Comparison of ENCODE assay signal across 11 mouse cellular contexts in the genomic region with DNA sequence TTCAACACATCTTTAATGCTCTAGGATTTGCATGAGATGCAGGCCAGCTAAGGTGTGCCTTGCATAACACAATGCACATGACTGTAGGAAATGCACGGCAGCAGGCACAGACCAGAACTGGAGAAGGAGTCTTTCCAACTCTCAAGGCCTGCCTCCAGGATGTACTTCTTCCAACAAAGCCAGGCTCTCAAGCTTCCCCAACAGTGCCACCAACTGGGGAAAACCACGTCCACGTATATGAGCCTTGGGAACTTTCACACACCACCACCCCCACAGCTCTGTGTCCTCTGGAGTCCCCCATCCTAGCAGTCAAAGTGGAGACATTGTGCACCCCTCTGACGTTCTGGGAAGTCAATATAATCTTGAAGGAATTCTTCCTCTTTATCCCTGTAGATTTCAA. TPM values are rescaled to one million over a fixed set of nuclear protein-coding genes. Genes with fewer than 3 reads are reported as not detected.
DNase-seq lines count a peak whose midpoint lies in the region; ATAC-seq lines count a peak whose summit lies in the region.
"Had no signal": no experiment of that assay in that cellular context is flagged by ENCODE, and none has a peak within 500 bp of the region (broad histone marks: within the 10 kb centered on the region; RNA-seq: fewer than 3 reads in every experiment).

No protein-coding gene starts in this region.

- no peak for ATAC-seq in megakaryocyte progenitor cell, adult 5-6 weeks (replicated peaks; ENCODE audit: poor library complexity)

- peak; percentile 57 for DNase-seq in adrenal gland, postnatal 14 days
- no peak for DNase-seq in adrenal gland, adult 8-10 months
- DNase-seq in kidney, postnatal 36 days: peak; percentile 28 to 38
- DNase-seq in kidney, adult 11 months: no peak
- peak; percentile 53 for DNase-seq in ZHBTc4 (ENCODE audit: low read depth, low spot score)
- DNase-seq in lung, postnatal 10 days: peak; percentile 68
- DNase-seq in c-Kit-positive CD71-positive TER-119-positive erythroid progenitor cells, embryonic 14.5 days (ENCODE audit: low spot score): no peak
- DNase-seq: B cell, adult 2 months; layer of hippocampus, postnatal 36 days; liver, embryonic 13.5 days had no signal

RNA-seq across cellular contexts. Expression of a gene that starts 5.1 kb away (rescaled TPM):
- 124 TPM in 2 replicates for total RNA-seq in adrenal gland, postnatal 14 days (2021)
- 100 to 1,000 TPM in 3 of 4 experiments, 10 to 100 TPM in 1; 81.8 to 292 (median 145) TPM for total RNA-seq in adrenal gland, adult 8-10 months (2022)
- total RNA-seq in megakaryocyte progenitor cell, adult 5-6 weeks (2015): 46.1 and 54.3 TPM in 2 replicates
- total RNA-seq in megakaryocyte progenitor cell, adult 5-6 weeks (2017): 69.3 and 79.7 TPM in 2 replicates

RNA-seq across cellular contexts. Expression of a gene that starts 8.9 kb away (rescaled TPM):
- 24.3 and 24.8 TPM in 2 replicates for total RNA-seq in adrenal gland, postnatal 14 days (2021)
- total RNA-seq in adrenal gland, adult 8-10 months (2022): 10 to 100 TPM; 11.5 to 15.1 (median 12.4) TPM
- 16.6 and 20.5 TPM in 2 replicates for total RNA-seq in megakaryocyte progenitor cell, adult 5-6 weeks (2015)
- total RNA-seq in megakaryocyte progenitor cell, adult 5-6 weeks (2017): 38.8 and 46.4 TPM in 2 replicates

RNA-seq across cellular contexts. Expression of a gene that starts 14.3 kb away (rescaled TPM):
- total RNA-seq in adrenal gland, postnatal 14 days (2021): 0.38 and 1.1 TPM in 2 replicates
- 1 to 10 TPM in 1 of 4 experiments, under 1 TPM in 3; 0.51 to 1.3 (median 0.97) TPM for total RNA-seq in adrenal gland, adult 8-10 months (2022)
- total RNA-seq in megakaryocyte progenitor cell, adult 5-6 weeks (2015): 1.2 and 2.2 TPM in 2 replicates
- total RNA-seq in megakaryocyte progenitor cell, adult 5-6 weeks (2017): 3.5 and 8.7 TPM in 2 replicates

RNA-seq across cellular contexts. Expression of a gene that starts 14.9 kb away (rescaled TPM):
- 73.4 and 79.6 TPM in 2 replicates for total RNA-seq in adrenal gland, postnatal 14 days (2021)
- 100 to 1,000 TPM in 1 of 4 experiments, 10 to 100 TPM in 3; 75.0 to 108 (median 79.2) TPM for total RNA-seq in adrenal gland, adult 8-10 months (2022)
- total RNA-seq in megakaryocyte progenitor cell, adult 5-6 weeks (2015): 112 and 118 TPM in 2 replicates
- total RNA-seq in megakaryocyte progenitor cell, adult 5-6 weeks (2017): 40.9 and 47.7 TPM in 2 replicates

RNA-seq across cellular contexts. Expression of a gene that starts 22.1 kb away (rescaled TPM):
- 0.22 and 0.38 TPM in 2 replicates for total RNA-seq in adrenal gland, postnatal 14 days (2021)
- total RNA-seq in adrenal gland, adult 8-10 months (2022): under 1 TPM in 2 of 4 experiments, not detected in 2; 0.23 to 0.28 TPM
- 0.07 TPM in 1 of 2 replicates, not detected in the other for total RNA-seq in megakaryocyte progenitor cell, adult 5-6 weeks (2015)
- 0.33 and 1.2 TPM in 2 replicates for total RNA-seq in megakaryocyte progenitor cell, adult 5-6 weeks (2017)

Comparison
In these comparisons a context has a peak if more than half of its experiments do, and no peak if none do; other contexts are left out.
1. DNase-seq: peak in adrenal gland, postnatal 14 days (single experiment), kidney, postnatal 36 days (2 of 2), ZHBTc4 (single experiment) and lung, postnatal 10 days (single experiment); none in adrenal gland, adult 8-10 months (single experiment), kidney, adult 11 months (single experiment) and c-Kit-positive CD71-positive TER-119-positive erythroid progenitor cells, embryonic 14.5 days (single experiment).